Mouse (Mus musculus) lung, postnatal 14 days (tissue): ENCODE measurements around the gene Hat1.

Source experiments
- DNase-seq: peaks from one replicate; pipeline ENCODE4 v3.0.0; 2021

The Hat1 gene

DNA sequence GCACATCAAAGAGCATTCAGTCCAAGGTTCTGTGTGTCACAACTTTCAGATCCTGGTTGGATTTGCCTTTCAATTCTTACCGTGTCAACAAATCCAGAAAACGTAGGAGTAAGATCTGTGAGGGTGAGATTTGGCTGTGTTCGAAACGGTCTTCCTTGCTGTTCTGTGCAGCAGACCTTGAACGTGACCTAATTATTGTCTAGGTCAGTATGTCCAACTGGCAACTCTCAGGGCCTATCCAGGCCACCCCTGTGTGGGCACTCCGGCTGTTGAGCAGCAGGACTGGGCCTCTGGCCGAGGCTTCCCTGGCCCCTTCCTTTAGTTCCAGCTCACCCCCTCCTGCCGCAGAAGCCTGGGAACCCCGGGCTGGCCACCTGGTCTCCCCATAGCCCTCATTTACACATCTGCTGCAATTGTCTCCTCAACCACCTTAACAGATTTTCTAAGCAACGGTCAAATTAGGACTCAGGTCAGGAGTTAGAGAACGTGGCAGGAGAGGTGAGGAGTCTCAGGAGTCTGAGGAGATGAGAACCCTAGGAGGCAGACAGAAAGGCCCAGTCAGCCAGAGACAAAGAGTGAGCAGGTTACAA lies 78.2 kb downstream of the Hat1 start:
- no peak for DNase-seq

DNA sequence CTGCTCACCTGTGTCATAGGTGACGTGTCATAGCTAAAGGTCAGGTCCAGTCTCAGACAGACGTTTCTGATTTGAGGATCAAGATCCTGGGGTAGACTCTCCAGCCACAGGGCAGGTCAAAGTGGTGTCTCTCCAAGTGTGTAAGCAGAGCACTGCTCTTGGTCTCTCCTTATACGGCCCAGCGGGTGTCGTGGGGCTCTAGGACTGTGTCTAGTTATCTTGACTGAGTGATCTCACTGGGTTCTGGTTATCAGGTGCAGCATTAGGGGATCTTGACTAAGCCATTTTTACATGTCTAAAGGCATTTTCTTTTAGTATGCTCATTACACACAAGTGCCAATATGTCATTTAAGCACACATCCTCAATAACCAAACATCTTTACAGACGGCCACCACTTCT lies 82.3 kb downstream of the Hat1 start:
- no peak for DNase-seq

DNA sequence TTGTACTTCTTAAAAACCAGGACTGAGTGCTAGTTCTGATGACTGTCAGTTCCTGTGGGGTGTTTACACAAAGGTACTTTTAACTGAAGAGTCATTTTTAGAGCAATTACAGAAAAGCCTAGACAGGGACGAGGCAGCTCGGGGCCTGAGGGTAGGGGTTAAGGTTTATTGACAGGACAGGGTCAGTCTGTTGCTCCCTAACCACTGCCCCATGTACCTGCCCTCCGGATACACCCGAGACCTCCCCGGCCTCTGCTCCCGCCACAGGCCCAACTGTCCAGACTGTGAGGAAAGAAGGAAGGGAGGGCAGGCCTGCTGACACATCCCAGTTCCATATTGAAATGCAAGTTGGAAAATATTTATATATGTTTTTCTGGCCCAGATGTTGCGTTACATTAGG lies 85.1 kb downstream of the Hat1 start:
- no peak for DNase-seq

DNA sequence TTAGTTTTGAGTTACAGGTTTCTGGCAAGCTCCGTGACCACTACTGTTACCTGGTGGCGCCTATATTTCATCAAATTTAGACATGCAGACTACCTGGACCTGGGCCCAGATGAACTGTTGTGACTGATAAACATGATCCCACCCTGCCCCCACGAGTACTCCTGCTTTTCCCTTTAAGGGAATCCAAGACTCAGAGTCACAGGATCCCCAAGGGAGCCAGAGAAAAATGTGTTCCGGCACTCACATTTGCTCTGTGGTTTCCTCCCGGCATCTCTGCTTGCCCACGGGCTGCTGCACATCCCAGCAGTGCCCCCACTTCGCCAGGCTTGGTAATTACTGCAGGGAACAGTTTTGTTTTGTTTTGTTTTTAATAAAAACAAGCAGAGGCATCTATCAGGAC lies 85.6 kb downstream of the Hat1 start:
- no peak for DNase-seq

DNA sequence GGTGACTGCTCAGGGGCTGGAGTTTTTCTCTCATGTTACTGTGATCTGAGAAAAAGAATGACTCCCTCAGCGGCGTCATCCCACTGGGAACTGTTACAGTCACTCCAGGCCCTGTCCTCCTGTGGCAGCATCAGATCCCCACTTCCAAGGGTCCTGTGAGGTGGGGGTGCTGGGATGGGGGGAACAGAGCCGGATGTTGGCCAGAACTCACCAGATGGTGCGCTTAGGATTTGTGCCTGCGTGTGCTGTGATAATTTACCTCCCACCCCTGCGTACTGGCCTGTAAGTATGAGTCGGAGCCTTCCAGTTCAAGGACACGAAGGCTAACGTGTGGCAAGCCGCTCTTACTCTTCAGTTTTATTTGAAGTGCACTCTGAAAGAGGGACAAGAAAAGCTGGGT lies 86.6 kb downstream of the Hat1 start:
- no peak for DNase-seq

DNA sequence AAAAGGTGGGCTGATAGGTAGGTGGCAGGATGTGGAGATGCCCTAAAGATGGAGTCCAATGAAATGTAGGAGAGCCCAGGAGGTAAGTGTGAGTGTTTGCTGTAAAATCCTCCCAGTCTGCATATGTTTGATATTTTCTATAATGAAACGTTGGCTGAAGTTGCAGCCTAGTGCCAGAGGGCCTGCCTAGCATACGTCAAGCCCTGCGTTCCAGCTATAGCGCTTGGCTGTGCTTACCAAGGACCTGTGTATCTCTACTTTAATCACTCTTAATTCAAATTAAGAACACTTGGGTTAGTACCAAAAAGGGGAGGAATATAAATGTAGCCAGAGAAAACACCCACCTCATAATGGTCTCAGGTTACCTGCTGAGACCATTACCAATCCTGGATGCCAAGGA lies 87.0 kb downstream of the Hat1 start:
- no peak for DNase-seq

DNA sequence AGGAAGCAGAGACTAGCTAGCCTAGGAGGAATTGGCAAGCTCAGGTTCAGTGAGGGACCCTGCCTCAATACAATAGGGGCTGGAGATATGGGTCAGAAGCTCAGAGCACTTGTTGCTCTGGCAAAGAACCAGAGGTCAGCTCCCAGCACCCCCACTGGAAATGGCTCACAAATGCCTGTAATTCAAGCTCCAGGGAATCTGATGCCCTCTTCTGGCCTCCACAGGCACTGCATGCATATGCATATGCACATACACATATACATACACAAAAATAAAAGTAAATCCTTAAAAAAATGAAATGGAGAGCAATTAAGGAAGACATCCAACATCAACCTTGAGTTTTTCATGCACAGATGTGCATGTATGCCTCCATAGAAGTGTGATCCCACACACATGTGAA lies 89.0 kb downstream of the Hat1 start:
- DNase-seq = no peak

DNA sequence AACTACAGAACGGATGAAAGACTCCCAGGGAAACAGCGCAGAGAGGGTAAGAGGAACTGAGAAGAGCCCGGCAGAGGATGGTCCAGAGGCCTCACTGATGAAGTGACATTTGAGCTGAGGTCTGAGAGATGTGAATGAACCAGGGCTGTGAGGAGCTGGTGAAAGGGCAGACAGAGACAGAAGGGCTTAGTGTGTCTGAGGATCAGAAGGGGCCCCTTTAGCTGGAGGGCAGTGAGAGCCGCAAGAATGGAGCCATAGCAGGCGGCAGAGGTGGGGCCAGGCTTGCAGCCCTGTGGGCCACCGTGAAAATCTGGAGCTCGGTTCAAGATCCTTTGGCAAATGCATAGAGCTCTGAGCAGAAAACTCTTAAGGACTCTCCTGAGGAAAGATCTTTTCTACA lies 91.2 kb downstream of the Hat1 start:
- no peak for DNase-seq

DNA sequence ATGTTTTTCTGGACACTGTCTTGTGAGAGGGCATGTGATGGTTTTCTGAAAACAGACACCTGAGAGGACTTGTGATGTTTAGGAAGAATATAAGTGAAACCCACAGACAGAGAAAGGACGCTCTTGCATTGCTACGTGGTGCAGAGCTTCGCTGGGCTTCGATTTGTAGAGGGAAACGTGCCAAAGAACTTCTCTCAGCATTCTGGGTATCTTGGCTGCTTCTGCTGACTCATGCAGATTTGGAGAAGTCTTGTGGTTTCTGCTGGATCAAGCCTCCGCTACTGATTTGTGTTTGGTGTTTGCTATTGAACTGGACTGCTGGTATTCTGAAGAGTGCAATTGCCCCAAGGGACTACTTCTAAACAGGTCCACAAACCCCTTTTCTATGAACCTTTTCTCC lies 93.1 kb downstream of the Hat1 start:
- no peak for DNase-seq

DNA sequence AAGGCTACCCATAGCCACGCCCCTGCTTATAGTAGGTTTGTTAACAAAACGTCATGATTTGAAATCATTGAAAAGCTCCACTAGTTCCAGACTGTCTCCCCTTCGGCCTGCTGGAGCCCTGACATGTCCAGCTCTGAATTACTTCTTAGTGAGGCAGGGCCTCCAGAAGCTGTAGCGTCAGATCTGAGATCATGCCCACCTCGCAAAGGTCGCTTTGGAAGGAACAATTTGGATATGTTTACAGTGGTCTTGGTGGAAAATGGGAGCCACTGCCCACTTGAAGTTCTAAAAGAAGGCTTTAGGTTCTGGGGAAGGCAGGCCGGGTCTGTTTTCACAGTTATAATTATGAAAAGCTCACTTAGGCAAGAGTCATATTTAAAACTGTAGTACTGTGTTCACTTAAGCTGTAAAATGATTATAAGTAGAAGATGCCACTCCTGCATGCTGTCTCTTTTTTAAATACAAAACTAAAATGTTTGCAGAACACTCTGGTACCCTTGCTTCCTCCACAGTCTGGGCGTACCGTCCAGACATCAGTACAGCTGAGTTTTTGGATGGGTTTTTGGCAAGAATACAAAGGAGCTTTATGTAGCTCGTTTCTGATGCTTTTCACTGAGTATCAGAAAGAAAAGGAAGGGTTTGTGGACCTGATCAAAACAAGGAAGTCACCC lies 94.4 kb downstream of the Hat1 start:
- no peak for DNase-seq

DNA sequence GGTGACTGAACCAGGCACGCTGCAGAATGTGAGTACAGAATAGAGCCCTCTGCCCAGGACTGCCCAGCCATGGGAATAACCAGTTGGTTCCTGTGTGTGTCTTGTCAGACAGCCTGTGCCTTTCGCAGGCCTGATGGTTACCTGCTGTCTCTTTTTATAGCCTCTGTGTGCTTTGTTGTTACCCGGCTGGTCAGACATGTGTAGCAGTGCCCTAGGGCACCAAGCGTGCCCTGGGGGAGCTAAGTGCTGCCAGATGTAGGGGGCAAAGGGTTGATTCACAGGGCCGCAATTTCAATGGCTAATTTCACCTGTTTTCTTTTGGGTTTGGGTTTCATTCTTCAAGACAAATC lies 94.9 kb downstream of the Hat1 start:
- DNase-seq = no peak
